Mouse (Mus musculus): Measurements from ENCODE around the gene Tspo. TPM values are rescaled to one million over a fixed set of nuclear protein-coding genes. Genes with fewer than 3 reads are reported as not detected.

The Tspo gene
- total RNA-seq, 2 experiments from 2014 or later = 5.4 to 6.1 TPM

- peak within 1 kb of the TSS; percentile 79 for H3K4me3 ChIP-seq
- no peak for TF ChIP-seq CTCF (conservative IDR thresholded peaks at IDR 0.05)
- peak within 1 kb of the TSS; percentile 80 for H3K27ac ChIP-seq
- peak; percentile 95 for DNase-seq (ENCODE audit: low spot score in 2 of 2)
These were observed 31.3 kb downstream of the Tspo start, which contains the start of gene Ttll12 for GRCm38 (mm10) chr15:83594513-83595363. Ttll12 (minus strand) TSS chr15:83595157.

GRCm38 (mm10) chr15:83595364-83595711, 31.9 kb downstream of the Tspo start:
- peak; percentile 21; the same call in 1 of the 2 replicates for TF ChIP-seq CTCF (conservative IDR thresholded peaks at IDR 0.05)
- peak overlapping the region; percentile 79 for H3K4me3 ChIP-seq
- DNase-seq (ENCODE audit: low spot score in 2 of 2) = no peak
- peak overlapping the region; percentile 80 for H3K27ac ChIP-seq

GRCm38 (mm10) chr15:83596833-83597232, 33.4 kb downstream of the Tspo start:
- H3K4me3 ChIP-seq = no peak overlapping the region
- no peak overlapping the region for H3K27ac ChIP-seq
- TF ChIP-seq CTCF (conservative IDR thresholded peaks at IDR 0.05) = no peak
- DNase-seq (ENCODE audit: low spot score in 2 of 2) = no peak

GRCm38 (mm10) chr15:83601185-83601584, 37.8 kb downstream of the Tspo start:
- no peak for TF ChIP-seq CTCF (conservative IDR thresholded peaks at IDR 0.05)
- Histone ChIP-seq H3K4me3 (no peak overlapping the region), H3K27ac (no peak overlapping the region)
- no peak for DNase-seq (ENCODE audit: low spot score in 2 of 2)

- DNase-seq (ENCODE audit: low spot score in 2 of 2) = no peak
- Histone ChIP-seq H3K27ac (no peak overlapping the region), H3K4me3 (no peak overlapping the region)
- no peak for TF ChIP-seq CTCF (conservative IDR thresholded peaks at IDR 0.05)
These were observed 39.1 kb downstream of the Tspo start for GRCm38 (mm10) chr15:83602372-83603045.

- DNase-seq (ENCODE audit: low spot score in 2 of 2) = no peak
- TF ChIP-seq CTCF (conservative IDR thresholded peaks at IDR 0.05) = peak; percentile 30
- no peak overlapping the region for H3K27ac ChIP-seq
- H3K4me3 ChIP-seq = no peak overlapping the region
These were observed 39.6 kb downstream of the Tspo start for GRCm38 (mm10) chr15:83603046-83603396.

- no peak overlapping the region for H3K27ac ChIP-seq
These were observed 40.0 kb downstream of the Tspo start for GRCm38 (mm10) chr15:83603426-83603825.

GRCm38 (mm10) chr15:83606216-83606615, 42.8 kb downstream of the Tspo start:
- DNase-seq (ENCODE audit: low spot score in 2 of 2) = no peak
- TF ChIP-seq CTCF (conservative IDR thresholded peaks at IDR 0.05) = no peak
- no peak overlapping the region for H3K4me3 ChIP-seq
- no peak overlapping the region for H3K27ac ChIP-seq

More at GRCm38 (mm10) chr15:83603426-83603825, 40.0 kb downstream of the Tspo start:
- no peak overlapping the region for H3K4me3 ChIP-seq
- TF ChIP-seq CTCF (conservative IDR thresholded peaks at IDR 0.05) = no peak
- no peak for DNase-seq (ENCODE audit: low spot score in 2 of 2)

GRCm38 (mm10) chr15:83606700-83607099, 43.3 kb downstream of the Tspo start:
- no peak for TF ChIP-seq CTCF (conservative IDR thresholded peaks at IDR 0.05)
- no peak for DNase-seq (ENCODE audit: low spot score in 2 of 2)
- no peak overlapping the region for H3K4me3 ChIP-seq
- no peak overlapping the region for H3K27ac ChIP-seq

- Histone ChIP-seq H3K27ac (no peak overlapping the region), H3K4me3 (no peak overlapping the region)
- peak; percentile 44 to 68 for DNase-seq (ENCODE audit: low spot score in 2 of 2)
- TF ChIP-seq CTCF (conservative IDR thresholded peaks at IDR 0.05) = peak; percentile 86
These were observed 43.9 kb downstream of the Tspo start for GRCm38 (mm10) chr15:83607115-83607802.

GRCm38 (mm10) chr15:83615245-83615644, 51.9 kb downstream of the Tspo start:
- TF ChIP-seq CTCF (conservative IDR thresholded peaks at IDR 0.05) = no peak
- Histone ChIP-seq H3K4me3 (no peak overlapping the region), H3K27ac (no peak overlapping the region)
- peak; percentile 54 to 76 for DNase-seq (ENCODE audit: low spot score in 2 of 2)

Small RNAs within 50 kb of the gene (microRNA-seq; reads per million reads assigned to microRNA genes)
- gene Gm24575 = 0 reads per million in 2 experiments

Other genes starting within 250 kb of the Tspo start
- 10 to 100 TPM; 17.3 to 17.5 TPM for gene Arfgap3, start 213.3 kb upstream of the Tspo start, total RNA-seq (2021)
- 100 to 1,000 TPM in 1 of 2 experiments, 10 to 100 TPM in 1; 99.7 to 104 TPM for gene Pacsin2, start 99.0 kb upstream of the Tspo start, total RNA-seq (2021)
- gene Ttll1, start 52.7 kb upstream of the Tspo start, total RNA-seq (2021) = 10 to 100 TPM; 34.5 to 36.6 TPM
- gene Bik, start 36.7 kb upstream of the Tspo start, total RNA-seq (2021) = not detected
- 10 to 100 TPM; 24.2 to 28.7 TPM for gene Mcat, start 195 bp downstream of the Tspo start, total RNA-seq (2021)
- gene Ttll12, start 31.6 kb downstream of the Tspo start, total RNA-seq (2021) = 10 to 100 TPM; 10.3 to 11.2 TPM
- gene Scube1, start 161.4 kb downstream of the Tspo start, total RNA-seq (2021) = 10 to 100 TPM; 20.4 to 20.9 TPM
- gene Mpped1, start 215.9 kb downstream of the Tspo start, total RNA-seq (2021) = 100 to 1,000 TPM; 164 to 170 TPM

Measured in layer of hippocampus, adult 2 months (tissue).